Mouse (Mus musculus): ENCODE measurements at regions not wholly inside any gene's neighbourhood (a gene's known extent, or its start where the extent isn't known, plus 50 kb on each side); places are given as distances from the start of the nearest gene placed in this dataset.

DNA sequence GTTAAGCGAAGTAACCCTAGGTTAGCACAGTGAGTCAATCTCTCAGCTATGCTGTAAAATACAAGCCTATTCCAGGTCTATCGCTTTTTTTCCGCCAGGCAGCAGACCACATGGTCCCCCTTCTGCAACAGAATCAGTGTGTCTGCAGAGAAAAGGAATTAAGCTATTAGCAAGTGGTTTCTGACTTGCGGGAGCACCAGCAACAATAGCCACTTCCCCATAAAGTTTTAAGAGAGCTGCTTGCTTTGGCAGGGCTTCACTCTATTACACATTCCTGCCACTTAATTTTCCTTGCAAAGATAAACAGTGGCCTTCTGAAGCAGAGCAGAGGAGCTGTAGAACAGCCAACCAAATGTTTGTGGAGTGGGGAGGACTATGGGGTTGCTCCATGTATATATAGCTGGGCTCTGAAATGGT, 59.8 kb upstream of the Osmr start:
- DNase-seq (ENCODE audit: low spot score) = no peak
- intact Hi-C loops (cut with DNase I) = no loop called here

GRCm38 (mm10) chr15:6941491-6941890, 66.7 kb upstream of the Osmr start:
- intact Hi-C loops (cut with DNase I) = no loop called here

DNA sequence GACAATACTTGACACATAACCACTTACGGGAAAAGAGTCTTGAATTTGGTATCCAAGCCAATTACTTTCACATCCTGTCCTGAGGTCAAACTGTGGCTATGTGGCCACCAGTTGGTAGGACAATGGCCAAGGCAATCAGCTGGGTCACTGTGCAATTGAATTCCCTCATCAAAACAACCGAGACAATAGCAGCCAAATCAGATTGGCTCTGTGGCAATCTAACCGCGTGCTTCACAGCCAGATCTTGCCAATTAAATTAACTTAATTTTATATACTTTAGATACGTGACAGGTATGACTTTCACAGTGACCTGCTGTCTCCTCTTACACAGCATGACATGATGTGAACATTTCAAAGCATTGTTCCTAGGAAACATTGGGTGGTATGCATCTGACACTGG, 74.5 kb upstream of the Osmr start:
- DNase-seq (ENCODE audit: low spot score) = no peak
- intact Hi-C loops (cut with DNase I) = no loop called here

More at GRCm38 (mm10) chr15:6941491-6941890, 66.7 kb upstream of the Osmr start:
- no peak for DNase-seq (ENCODE audit: low spot score)

DNA sequence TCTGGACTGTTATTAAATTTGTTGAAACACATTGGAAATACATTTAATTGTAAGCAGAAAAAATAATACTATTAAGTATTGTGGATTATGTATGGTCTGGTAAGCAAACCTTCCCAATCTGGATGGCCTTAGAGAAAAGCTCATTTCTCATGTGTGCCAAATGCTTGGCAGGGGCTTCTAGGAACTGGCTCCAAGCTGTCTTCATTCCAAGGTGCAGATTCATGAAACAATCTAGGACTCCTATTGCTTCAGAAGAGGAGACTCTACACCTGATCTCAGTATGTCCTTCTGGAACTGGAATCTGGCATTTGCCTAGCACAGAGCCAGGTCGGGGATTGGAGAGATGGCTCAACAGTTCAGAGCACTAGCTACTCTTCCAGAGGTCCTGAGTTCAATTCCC, 74.9 kb upstream of the Osmr start:
- intact Hi-C loops (cut with DNase I) = no loop called here
- no peak for DNase-seq (ENCODE audit: low spot score)

DNA sequence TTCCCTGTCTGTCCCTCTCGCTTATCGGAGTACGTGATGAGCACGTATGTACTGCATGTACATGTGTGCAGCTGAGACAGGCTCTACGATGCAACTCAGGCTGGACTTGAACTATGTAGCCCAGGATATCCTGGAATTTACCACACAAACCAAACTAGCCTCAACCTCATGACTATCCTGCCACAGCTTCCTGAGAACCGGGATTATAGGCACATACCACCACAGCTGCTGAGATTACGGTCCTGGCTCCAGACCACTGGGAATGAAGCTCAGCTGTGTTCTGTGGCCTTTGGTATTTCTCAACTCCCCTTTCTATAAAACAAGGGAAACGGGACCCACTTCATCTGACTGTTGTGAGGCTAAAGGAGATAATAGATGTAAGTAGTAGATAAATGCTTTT, 75.7 kb upstream of the Osmr start:
- no peak for DNase-seq (ENCODE audit: low spot score)
- intact Hi-C loops (cut with DNase I) = no loop called here

DNA sequence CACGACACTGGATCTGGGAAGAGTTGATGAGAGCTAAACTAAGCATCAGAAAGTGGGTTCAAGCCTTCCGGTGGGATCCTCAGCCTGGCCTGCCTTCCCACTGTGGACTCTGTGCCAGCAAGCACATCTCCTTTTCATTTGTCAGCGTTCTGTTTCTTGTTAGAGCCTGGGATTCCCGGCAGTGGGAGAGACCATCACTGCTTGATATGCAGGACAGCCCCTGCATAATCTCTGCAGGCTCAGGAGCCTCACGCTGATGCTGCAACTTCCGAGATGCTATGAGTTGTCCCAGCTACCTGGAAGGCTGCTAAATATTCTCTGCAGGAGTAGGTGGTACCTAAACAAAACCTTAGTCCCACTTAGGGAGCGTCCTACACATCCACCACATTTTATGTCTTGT, 78.8 kb upstream of the Osmr start:
- intact Hi-C loops (cut with DNase I) = no loop called here
- no peak for DNase-seq (ENCODE audit: low spot score)

DNA sequence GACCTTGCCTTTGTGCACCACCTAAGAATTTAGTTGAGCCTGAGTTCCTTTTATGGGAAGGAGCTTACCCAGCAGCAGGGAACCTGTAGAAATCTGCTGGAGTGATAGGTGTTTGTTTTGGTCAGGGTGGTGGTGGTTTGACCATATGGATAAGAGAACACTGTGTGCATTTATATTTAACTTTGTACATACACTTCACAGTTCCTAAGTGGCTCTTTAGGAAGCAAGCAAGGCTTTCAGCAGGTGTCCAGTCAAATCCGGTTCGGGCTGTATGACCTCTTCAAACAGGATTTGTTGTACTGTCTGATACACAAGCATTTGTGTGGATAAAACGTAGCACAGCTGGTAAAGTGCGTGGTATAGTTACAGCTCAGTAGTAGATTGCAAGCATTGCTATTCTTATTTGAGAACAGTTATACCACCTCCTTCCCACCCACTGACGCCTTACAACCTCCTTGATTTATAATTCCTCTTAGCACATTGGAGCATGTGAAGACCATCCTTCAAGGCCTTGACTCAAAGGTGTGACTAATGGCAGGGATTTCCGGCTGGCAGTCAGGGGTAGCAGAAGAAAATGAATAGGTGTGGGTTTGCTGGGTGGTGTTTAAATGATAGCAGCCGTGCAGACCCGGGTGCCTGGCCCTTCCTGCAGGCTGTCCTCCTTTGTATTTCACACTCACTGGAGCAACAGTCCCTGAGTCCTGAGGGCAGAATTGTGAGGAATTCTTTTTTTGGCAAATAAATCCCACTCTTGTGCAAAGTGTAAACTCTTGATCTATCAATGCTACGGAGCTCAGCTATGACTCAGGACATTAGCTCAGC, 79.4 kb upstream of the Osmr start:
- intact Hi-C loops (cut with DNase I) = no loop called here
- no peak for DNase-seq (ENCODE audit: low spot score)

DNA sequence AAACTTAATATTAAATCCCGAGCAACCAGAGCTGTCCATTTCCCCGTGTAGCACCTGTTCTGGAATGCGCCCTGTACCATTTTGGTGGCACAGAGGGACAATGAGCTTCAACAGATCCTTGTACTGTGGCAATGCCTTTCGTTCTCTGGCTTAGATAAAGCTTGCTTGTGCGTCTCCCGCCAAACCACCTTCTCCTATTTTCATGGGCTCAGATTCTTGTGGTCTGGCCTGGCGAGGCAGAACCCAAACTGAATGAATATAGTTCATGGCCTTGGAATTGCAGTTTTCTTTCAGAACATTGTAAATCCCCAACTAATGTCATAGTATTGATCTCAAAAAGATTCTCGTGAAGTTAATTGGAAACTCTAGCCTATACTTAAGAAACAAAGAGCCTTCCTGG, 85.1 kb upstream of the Osmr start:
- intact Hi-C loops (cut with DNase I) = no loop called here
- DNase-seq (ENCODE audit: low spot score) = no peak

GRCm38 (mm10) chr15:6960753-6961746, 86.3 kb upstream of the Osmr start:
- DNase-seq (ENCODE audit: low spot score) = no peak
- intact Hi-C loops (cut with DNase I) = no loop called here

DNA sequence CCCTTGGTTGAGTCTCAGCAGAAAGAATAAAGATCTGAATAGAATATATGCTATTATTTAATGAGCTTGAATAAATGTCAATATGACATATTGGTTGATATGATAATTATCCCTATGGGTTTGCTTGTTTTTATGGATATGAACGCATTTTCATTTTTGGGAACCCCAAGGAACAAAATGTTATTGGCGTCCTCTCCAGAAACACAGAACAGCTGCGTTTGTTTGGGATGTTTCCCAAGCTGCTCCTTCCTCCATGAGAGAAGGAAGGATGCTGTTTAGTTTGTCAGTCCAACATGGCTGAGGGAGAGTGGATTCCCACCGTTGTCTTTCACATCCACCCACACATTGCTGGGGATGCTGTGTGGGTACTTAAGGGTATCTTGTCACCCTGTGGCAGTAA, 89.9 kb upstream of the Osmr start:
- DNase-seq (ENCODE audit: low spot score) = peak; percentile 17

DNA sequence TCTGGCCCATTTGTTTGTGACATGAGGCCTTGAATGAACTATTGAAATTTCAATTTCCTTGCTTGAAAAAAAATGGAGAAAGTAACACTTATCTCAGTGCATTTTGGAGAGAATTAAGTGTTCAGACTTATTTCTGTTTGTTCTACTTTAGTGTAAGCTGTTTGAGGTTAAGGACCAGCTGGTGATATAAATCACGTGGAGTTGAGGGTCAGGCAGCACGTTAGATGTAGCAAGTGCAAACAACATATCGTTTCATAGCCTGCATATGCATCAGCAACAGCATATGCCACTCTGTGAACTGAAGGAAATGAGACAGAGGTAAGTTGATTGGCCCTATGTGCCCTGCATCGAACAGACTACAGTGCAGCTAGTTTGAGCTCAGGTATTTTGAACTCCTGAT, 90.7 kb upstream of the Osmr start:
- intact Hi-C loops (cut with DNase I) = no loop called here
- DNase-seq (ENCODE audit: low spot score) = no peak

More for the DNA sequence above, 89.9 kb upstream of the Osmr start:
- intact Hi-C loops (cut with DNase I) = no loop called here

- no peak for DNase-seq (ENCODE audit: low spot score)
- intact Hi-C loops (cut with DNase I) = no loop called here
Observed at GRCm38 (mm10) chr15:6974410-6974809, 99.6 kb upstream of the Osmr start.

- no peak for DNase-seq (ENCODE audit: low spot score)
- intact Hi-C loops (cut with DNase I) = no loop called here
Observed at GRCm38 (mm10) chr15:6981430-6981829, 106.7 kb upstream of the Osmr start.

GRCm38 (mm10) chr15:6983320-6983719, 107.1 kb upstream of the Lifr start:
- intact Hi-C loops (cut with DNase I) = no loop called here
- no peak for DNase-seq (ENCODE audit: low spot score)

DNA sequence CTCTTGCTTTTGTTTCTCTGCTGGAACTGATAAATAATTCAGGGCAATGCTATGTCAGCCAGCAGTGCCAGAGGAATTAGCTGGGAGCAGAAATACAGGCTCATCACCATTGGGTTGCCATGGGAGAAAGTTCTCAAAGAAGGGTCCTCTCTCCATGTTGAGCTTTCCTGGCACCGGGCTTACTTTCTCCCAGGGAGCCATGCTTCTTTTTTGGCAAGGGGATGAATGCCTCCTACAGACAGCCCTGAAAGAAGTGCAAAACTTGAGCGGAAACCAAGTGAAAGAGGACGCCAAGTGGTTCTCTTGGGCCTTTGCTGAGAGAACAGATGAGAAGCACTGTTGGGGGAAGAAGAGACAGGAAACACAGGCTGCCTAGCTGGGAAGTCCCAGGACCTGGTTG, 102.2 kb upstream of the Lifr start:
- peak; percentile 31 for DNase-seq (ENCODE audit: low spot score)
- intact Hi-C loops (cut with DNase I) = no loop called here

DNA sequence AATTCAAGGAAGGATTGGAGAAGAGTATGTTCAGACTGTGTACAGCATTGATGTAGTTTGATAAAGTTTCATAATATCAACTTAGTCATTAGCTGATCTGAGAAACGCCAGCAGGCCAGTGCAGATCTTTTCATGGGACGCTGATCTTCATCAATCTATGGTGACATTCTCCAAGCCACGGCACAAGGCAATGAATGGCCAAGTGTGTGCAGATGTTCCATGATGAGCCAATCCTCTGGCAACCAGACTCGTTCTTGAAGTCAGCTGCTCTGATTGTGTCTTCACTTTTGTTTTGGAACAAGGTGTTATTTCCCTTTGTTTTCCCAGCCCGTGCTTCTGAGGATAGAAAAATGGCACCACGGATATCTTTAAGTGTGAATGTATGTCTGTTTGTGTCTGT, 101.3 kb upstream of the Lifr start:
- DNase-seq (ENCODE audit: low spot score) = no peak
- intact Hi-C loops (cut with DNase I) = no loop called here

GRCm38 (mm10) chr15:6993226-6993625, 97.2 kb upstream of the Lifr start:
- intact Hi-C loops (cut with DNase I) = no loop called here
- DNase-seq (ENCODE audit: low spot score) = no peak

GRCm38 (mm10) chr15:6995246-6995645, 95.2 kb upstream of the Lifr start:
- DNase-seq (ENCODE audit: low spot score) = no peak
- intact Hi-C loops (cut with DNase I) = no loop called here

DNA sequence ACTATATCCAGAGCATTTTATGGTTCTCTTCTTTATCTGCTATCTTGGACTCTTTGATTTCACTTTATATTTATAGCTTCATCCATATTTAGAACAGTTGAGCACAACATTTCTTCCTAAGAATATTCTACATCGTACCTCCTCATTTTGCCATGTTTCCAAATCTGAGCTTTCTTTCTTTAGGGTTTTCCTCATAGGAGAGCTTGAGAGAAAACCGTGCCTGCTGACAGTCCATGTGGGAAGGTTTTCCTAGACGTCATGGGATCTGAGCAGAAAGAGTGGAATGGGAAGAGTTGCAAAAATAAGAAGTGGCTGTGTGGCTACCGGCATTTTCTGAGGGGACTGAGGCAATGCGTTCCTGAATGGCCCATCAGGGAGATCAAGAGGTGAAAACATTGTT, 92.5 kb upstream of the Lifr start:
- intact Hi-C loops (cut with DNase I) = no loop called here

GRCm38 (mm10) chr15:6998576-6999070, 91.8 kb upstream of the Lifr start:
- intact Hi-C loops (cut with DNase I) = no loop called here
- DNase-seq (ENCODE audit: low spot score) = no peak

More for the DNA sequence above, 92.5 kb upstream of the Lifr start:
- DNase-seq (ENCODE audit: low spot score) = no peak

GRCm38 (mm10) chr15:6999667-7000066, 90.7 kb upstream of the Lifr start:
- DNase-seq (ENCODE audit: low spot score) = no peak
- intact Hi-C loops (cut with DNase I) = no loop called here
